Mouse (Mus musculus): ENCODE results near the gene Neurl1a. TPM values are rescaled to one million over a fixed set of nuclear protein-coding genes. Genes with fewer than 3 reads are reported as not detected.

Gene Neurl1a
- polyA plus RNA-seq, 1 experiment from 2014 or later, result 3.9 TPM

GRCm38 (mm10) chr19:47247791-47248190 lies 69.2 kb downstream of the Neurl1a start:
- ATAC-seq (ENCODE audit: low FRiP score, low TSS enrichment), result no peak; the same call in 1 of the 2 replicates
- H3K27ac ChIP-seq (replicated peaks), result no peak overlapping the region

GRCm38 (mm10) chr19:47248296-47248695 lies 69.7 kb downstream of the Neurl1a start:
- Histone ChIP-seq H3K4me1 (replicated peaks; ENCODE audit: control insufficient read depth, insufficient read depth) (peaks cover 2% of the 10 kb centered on the region; the same call in 1 of the 2 replicates), H3K27ac (replicated peaks) (no peak overlapping the region), H3K4me2 (replicated peaks; ENCODE audit: low read depth) (no peak overlapping the region), H3K36me3 (ENCODE audit: control insufficient read depth, insufficient read depth, low read length) (no peaks in the 10 kb centered on the region), H3K9me3 (ENCODE audit: control insufficient read depth, low read length) (no peaks in the 10 kb centered on the region), H3K9ac (ENCODE audit: low read length) (no peak overlapping the region), H3K4me3 (ENCODE audit: low read depth, low read length) (no peak overlapping the region), H3K27me3 (ENCODE audit: control insufficient read depth, insufficient read depth, low read length) (peaks cover 2% of the 10 kb centered on the region; the same call in 1 of the 2 replicates)
- DNase-seq (ENCODE audit: low spot score), result no peak
- WGBS, result 68% methylated on average over 7 of the region's 7 CpGs
- TF ChIP-seq EP300 (optimal IDR thresholded peaks at IDR 0.05) (no peak), CTCF (IDR thresholded peaks at IDR 0.05; ENCODE audit: low read depth) (no peak)
- no peak for ATAC-seq (ENCODE audit: low FRiP score, low TSS enrichment)

More at GRCm38 (mm10) chr19:47247791-47248190, 69.2 kb downstream of the Neurl1a start:
- Histone ChIP-seq H3K4me3 (ENCODE audit: low read depth, low read length) (no peak overlapping the region), H3K4me1 (replicated peaks; ENCODE audit: control insufficient read depth, insufficient read depth) (0 out of 2 replicates have a peak, but pooled peaks cover 2% of the 10 kb centered on the region), H3K9ac (ENCODE audit: low read length) (no peak overlapping the region), H3K9me3 (ENCODE audit: control insufficient read depth, low read length) (no peaks in the 10 kb centered on the region), H3K36me3 (ENCODE audit: control insufficient read depth, insufficient read depth, low read length) (no peaks in the 10 kb centered on the region), H3K4me2 (replicated peaks; ENCODE audit: low read depth) (no peak overlapping the region), H3K27me3 (ENCODE audit: control insufficient read depth, insufficient read depth, low read length) (0 out of 2 replicates have a peak, but pooled peaks cover 2% of the 10 kb centered on the region)
- no peak for TF ChIP-seq CTCF (IDR thresholded peaks at IDR 0.05; ENCODE audit: low read depth)
- TF ChIP-seq EP300 (optimal IDR thresholded peaks at IDR 0.05), result no peak
- 16% methylated on average over 11 of the region's 11 CpGs for whole genome bisulfite sequencing
- no peak for DNase-seq (ENCODE audit: low spot score)

DNA sequence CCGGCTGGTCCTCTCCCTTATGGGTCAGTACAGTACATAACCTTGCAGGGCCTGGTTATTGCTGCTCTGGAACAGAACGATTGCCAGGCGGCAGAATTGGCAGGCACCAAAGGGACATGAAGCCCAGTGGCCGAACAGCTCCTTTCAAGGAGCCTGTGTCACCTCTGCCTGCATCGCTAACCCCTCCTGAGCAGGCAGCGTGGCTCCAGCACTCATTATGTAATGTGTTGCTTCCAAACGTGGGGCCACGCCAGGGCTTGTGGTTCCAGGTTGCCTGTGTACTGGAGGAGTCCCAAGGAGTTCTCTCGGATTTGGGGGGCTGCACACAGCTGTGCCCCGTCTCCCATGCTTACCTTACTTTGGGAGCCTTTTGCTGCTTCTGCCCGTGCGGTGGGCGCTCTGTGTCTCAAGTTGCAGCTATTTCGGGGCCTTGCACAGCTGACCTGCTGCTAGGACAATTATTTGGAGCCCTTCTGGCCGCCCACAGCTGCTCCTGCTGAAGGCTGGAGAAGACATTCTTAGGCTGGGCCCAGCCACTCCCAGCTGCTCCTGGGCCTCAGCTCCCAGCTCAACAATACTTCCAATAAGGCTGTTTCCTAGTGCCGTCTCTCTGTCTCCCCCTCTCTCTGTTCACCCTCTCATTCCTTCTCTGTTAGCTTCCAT lies 70.4 kb downstream of the Neurl1a start:
- WGBS, result 51% methylated on average over 16 of the region's 16 CpGs

GRCm38 (mm10) chr19:47250931-47251330 lies 72.3 kb downstream of the Neurl1a start:
- H3K4me3 ChIP-seq (ENCODE audit: low read depth, low read length), result no peak overlapping the region
- 87% methylated on average over 6 of the region's 6 CpGs for WGBS
- no peak for ATAC-seq (ENCODE audit: low FRiP score, low TSS enrichment)
- no peak for DNase-seq (ENCODE audit: low spot score)
- H3K27me3 ChIP-seq (ENCODE audit: control insufficient read depth, insufficient read depth, low read length), result peaks cover 6% of the 10 kb centered on the region; the same call in 1 of the 2 replicates
- no peak overlapping the region for H3K9ac ChIP-seq (ENCODE audit: low read length)
- H3K36me3 ChIP-seq (ENCODE audit: control insufficient read depth, insufficient read depth, low read length), result no peaks in the 10 kb centered on the region
- no peaks in the 10 kb centered on the region for H3K9me3 ChIP-seq (ENCODE audit: control insufficient read depth, low read length)
- peaks cover 2% of the 10 kb centered on the region; the same call in 1 of the 2 replicates for H3K4me1 ChIP-seq (replicated peaks; ENCODE audit: control insufficient read depth, insufficient read depth)
- no peak overlapping the region for H3K4me2 ChIP-seq (replicated peaks; ENCODE audit: low read depth)
- no peak for TF ChIP-seq CTCF (IDR thresholded peaks at IDR 0.05; ENCODE audit: low read depth)
- no peak for TF ChIP-seq EP300 (optimal IDR thresholded peaks at IDR 0.05)
- no peak overlapping the region for H3K27ac ChIP-seq (replicated peaks)

More for the DNA sequence above, 70.4 kb downstream of the Neurl1a start:
- Histone ChIP-seq H3K9me3 (ENCODE audit: control insufficient read depth, low read length) (no peaks in the 10 kb centered on the region), H3K4me2 (replicated peaks; ENCODE audit: low read depth) (no peak overlapping the region), H3K4me1 (replicated peaks; ENCODE audit: control insufficient read depth, insufficient read depth) (peaks cover 2% of the 10 kb centered on the region; the same call in 1 of the 2 replicates), H3K4me3 (ENCODE audit: low read depth, low read length) (no peak overlapping the region), H3K36me3 (ENCODE audit: control insufficient read depth, insufficient read depth, low read length) (no peaks in the 10 kb centered on the region), H3K27me3 (ENCODE audit: control insufficient read depth, insufficient read depth, low read length) (peaks cover 6% of the 10 kb centered on the region; the same call in 1 of the 2 replicates), H3K9ac (ENCODE audit: low read length) (no peak overlapping the region), H3K27ac (replicated peaks) (no peak overlapping the region)
- ATAC-seq (ENCODE audit: low FRiP score, low TSS enrichment), result no peak
- no peak for DNase-seq (ENCODE audit: low spot score)
- TF ChIP-seq EP300 (optimal IDR thresholded peaks at IDR 0.05) (no peak), CTCF (IDR thresholded peaks at IDR 0.05; ENCODE audit: low read depth) (no peak)

DNA sequence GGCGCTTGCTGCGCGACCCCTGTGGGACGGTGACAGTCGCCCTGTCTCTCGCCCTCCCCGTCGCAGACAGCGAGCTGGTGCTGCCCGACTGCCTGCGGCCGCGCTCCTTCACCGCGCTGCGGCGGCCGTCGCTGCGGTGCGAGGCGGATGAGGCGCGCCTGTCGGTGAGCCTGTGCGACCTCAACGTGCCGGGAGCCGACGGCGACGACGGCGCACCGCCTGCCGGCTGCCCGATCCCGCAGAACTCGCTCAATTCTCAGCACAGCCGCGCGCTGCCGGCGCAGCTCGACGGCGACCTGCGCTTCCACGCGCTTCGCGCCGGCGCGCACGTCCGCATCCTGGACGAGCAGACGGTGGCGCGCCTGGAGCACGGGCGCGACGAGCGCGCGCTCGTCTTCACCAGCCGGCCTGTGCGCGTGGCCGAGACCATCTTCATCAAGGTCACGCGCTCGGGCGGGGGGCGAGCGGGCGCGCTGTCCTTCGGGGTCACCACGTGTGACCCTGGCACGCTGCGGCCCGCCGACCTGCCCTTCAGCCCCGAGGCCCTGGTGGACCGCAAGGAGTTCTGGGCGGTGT lies 74.5 kb downstream of the Neurl1a start:
- Histone ChIP-seq H3K27me3 (ENCODE audit: control insufficient read depth, insufficient read depth, low read length) (peaks cover 6% of the 10 kb centered on the region; the same call in 1 of the 2 replicates), H3K4me2 (replicated peaks; ENCODE audit: low read depth) (peak overlapping the region; percentile 52), H3K27ac (replicated peaks) (no peak overlapping the region), H3K4me1 (replicated peaks; ENCODE audit: control insufficient read depth, insufficient read depth) (no peaks in the 10 kb centered on the region; the same call in 1 of the 2 replicates), H3K4me3 (ENCODE audit: low read depth, low read length) (peak overlapping the region; percentile 29), H3K36me3 (ENCODE audit: control insufficient read depth, insufficient read depth, low read length) (no peaks in the 10 kb centered on the region), H3K9me3 (ENCODE audit: control insufficient read depth, low read length) (no peaks in the 10 kb centered on the region), H3K9ac (ENCODE audit: low read length) (0 out of 2 replicates have a peak overlapping the region, but pooled peaks have one; percentile 23)
- 5% methylated on average over 75 of the region's 90 CpGs for WGBS
- DNase-seq (ENCODE audit: low spot score), result no peak
- TF ChIP-seq CTCF (IDR thresholded peaks at IDR 0.05; ENCODE audit: low read depth) (no peak), EP300 (optimal IDR thresholded peaks at IDR 0.05) (no peak)
- ATAC-seq (ENCODE audit: low FRiP score, low TSS enrichment), result no peak

- 59% methylated on average over 2 of the region's 2 CpGs for WGBS
Measured at GRCm38 (mm10) chr19:47255036-47255435, 76.4 kb downstream of the Neurl1a start.

More at GRCm38 (mm10) chr19:47255036-47255435, 76.4 kb downstream of the Neurl1a start:
- H3K27ac ChIP-seq (replicated peaks), result no peak overlapping the region
- no peak overlapping the region for H3K4me3 ChIP-seq (ENCODE audit: low read depth, low read length)
- H3K27me3 ChIP-seq (ENCODE audit: control insufficient read depth, insufficient read depth, low read length), result peaks cover 6% of the 10 kb centered on the region; the same call in 1 of the 2 replicates
- no peak for TF ChIP-seq EP300 (optimal IDR thresholded peaks at IDR 0.05)
- no peak for TF ChIP-seq CTCF (IDR thresholded peaks at IDR 0.05; ENCODE audit: low read depth)
- H3K36me3 ChIP-seq (ENCODE audit: control insufficient read depth, insufficient read depth, low read length), result no peaks in the 10 kb centered on the region
- H3K4me1 ChIP-seq (replicated peaks; ENCODE audit: control insufficient read depth, insufficient read depth), result no peaks in the 10 kb centered on the region; the same call in 1 of the 2 replicates
- ATAC-seq (ENCODE audit: low FRiP score, low TSS enrichment) (no peak), DNase-seq (ENCODE audit: low spot score) (no peak)
- no peak overlapping the region for H3K4me2 ChIP-seq (replicated peaks; ENCODE audit: low read depth)
- H3K9me3 ChIP-seq (ENCODE audit: control insufficient read depth, low read length), result no peaks in the 10 kb centered on the region
- no peak overlapping the region for H3K9ac ChIP-seq (ENCODE audit: low read length)

All from stomach, postnatal 0 days (tissue).